Mouse (Mus musculus): ENCODE measurements at regions not wholly inside any gene's neighbourhood (a gene's known extent, or its start where the extent isn't known, plus 50 kb on each side); places are given as distances from the start of the nearest gene placed in this dataset.

GRCm38 (mm10) chr3:66687126-66687525 lies 294.1 kb upstream of the Rsrc1 start:
- no peak overlapping the region for H3K9ac ChIP-seq (ENCODE audit: insufficient read depth, low read depth, low read length, poor library complexity, severe bottlenecking)
- H3K4me1 ChIP-seq (ENCODE audit: control insufficient read depth in 2 of 2, insufficient read depth in 2 of 2, low read length in 2 of 2, poor library complexity in 1 of 2) = no peaks in the 10 kb centered on the region; a peak in 1 of 4 replicates
- in situ Hi-C loops (cut with MboI; ENCODE audit: low sequenced_read_pairs in 2 of 2, unreplicated experiment in 2 of 2) = no loop called here
- TF ChIP-seq HCFC1 (IDR thresholded peaks at IDR 0.05; ENCODE audit: borderline replicate concordance, insufficient read depth, low read length) (no peak), MAFK (IDR thresholded peaks at IDR 0.05; ENCODE audit: insufficient read depth, low read depth, low read length) (peak; percentile 46; the same call in 1 of the 2 replicates), ZC3H11A (IDR thresholded peaks at IDR 0.05; ENCODE audit: borderline replicate concordance, low read depth, low read length) (no peak)
- DNase-seq (ENCODE audit: low read depth, low spot score) = peak; percentile 20
- no peaks in the 10 kb centered on the region for H3K36me3 ChIP-seq (ENCODE audit: control insufficient read depth, insufficient read depth, low read length, poor library complexity, severe bottlenecking)
- no peak overlapping the region for H3K4me3 ChIP-seq (ENCODE audit: insufficient read depth in 1 of 2, low read depth in 1 of 2, low read length in 2 of 2, poor library complexity in 1 of 2, severe bottlenecking in 1 of 2)
- no peak overlapping the region for H3K27ac ChIP-seq (ENCODE audit: insufficient read depth, low read depth, low read length, poor library complexity, severe bottlenecking)
- no peaks in the 10 kb centered on the region for H3K9me3 ChIP-seq (ENCODE audit: control insufficient read depth, insufficient read depth, low read depth, low read length)

- DNase-seq (ENCODE audit: low read depth, low spot score) = no peak
- Histone ChIP-seq H3K4me1 (ENCODE audit: control insufficient read depth in 2 of 2, insufficient read depth in 2 of 2, low read length in 2 of 2, poor library complexity in 1 of 2) (no peaks in the 10 kb centered on the region; a peak in 1 of 4 replicates), H3K9ac (ENCODE audit: insufficient read depth, low read depth, low read length, poor library complexity, severe bottlenecking) (no peak overlapping the region), H3K4me3 (ENCODE audit: insufficient read depth in 1 of 2, low read depth in 1 of 2, low read length in 2 of 2, poor library complexity in 1 of 2, severe bottlenecking in 1 of 2) (no peak overlapping the region), H3K27ac (ENCODE audit: insufficient read depth, low read depth, low read length, poor library complexity, severe bottlenecking) (no peak overlapping the region), H3K9me3 (ENCODE audit: control insufficient read depth, insufficient read depth, low read depth, low read length) (no peaks in the 10 kb centered on the region), H3K36me3 (ENCODE audit: control insufficient read depth, insufficient read depth, low read length, poor library complexity, severe bottlenecking) (no peaks in the 10 kb centered on the region)
- in situ Hi-C loops (cut with MboI; ENCODE audit: low sequenced_read_pairs in 2 of 2, unreplicated experiment in 2 of 2) = no loop called here
- TF ChIP-seq ZNF384 (IDR thresholded peaks at IDR 0.05; ENCODE audit: low read depth, low read length) (no peak), CHD2 (IDR thresholded peaks at IDR 0.05; ENCODE audit: low read depth, low read length) (no peak), ZC3H11A (IDR thresholded peaks at IDR 0.05; ENCODE audit: borderline replicate concordance, low read depth, low read length) (no peak), HCFC1 (IDR thresholded peaks at IDR 0.05; ENCODE audit: borderline replicate concordance, insufficient read depth, low read length) (no peak), MAFK (IDR thresholded peaks at IDR 0.05; ENCODE audit: insufficient read depth, low read depth, low read length) (no peak)
These were observed 290.2 kb upstream of the Rsrc1 start for GRCm38 (mm10) chr3:66690906-66691522.

- no peak overlapping the region for H3K9ac ChIP-seq (ENCODE audit: insufficient read depth, low read depth, low read length, poor library complexity, severe bottlenecking)
- no peaks in the 10 kb centered on the region; a peak in 1 of 4 replicates for H3K4me1 ChIP-seq (ENCODE audit: control insufficient read depth in 2 of 2, insufficient read depth in 2 of 2, low read length in 2 of 2, poor library complexity in 1 of 2)
- DNase-seq (ENCODE audit: low read depth, low spot score) = no peak
- H3K27ac ChIP-seq (ENCODE audit: insufficient read depth, low read depth, low read length, poor library complexity, severe bottlenecking) = no peak overlapping the region
- no peaks in the 10 kb centered on the region for H3K36me3 ChIP-seq (ENCODE audit: control insufficient read depth, insufficient read depth, low read length, poor library complexity, severe bottlenecking)
- in situ Hi-C loops (cut with MboI; ENCODE audit: low sequenced_read_pairs in 2 of 2, unreplicated experiment in 2 of 2) = no loop called here
- TF ChIP-seq HCFC1 (IDR thresholded peaks at IDR 0.05; ENCODE audit: borderline replicate concordance, insufficient read depth, low read length) = no peak
- no peaks in the 10 kb centered on the region for H3K9me3 ChIP-seq (ENCODE audit: control insufficient read depth, insufficient read depth, low read depth, low read length)
- no peak overlapping the region for H3K4me3 ChIP-seq (ENCODE audit: insufficient read depth in 1 of 2, low read depth in 1 of 2, low read length in 2 of 2, poor library complexity in 1 of 2, severe bottlenecking in 1 of 2)
These were observed 286.1 kb upstream of the Rsrc1 start for GRCm38 (mm10) chr3:66695125-66695524.

GRCm38 (mm10) chr3:66695661-66696253 lies 285.4 kb upstream of the Rsrc1 start:
- in situ Hi-C loops (cut with MboI; ENCODE audit: low sequenced_read_pairs in 2 of 2, unreplicated experiment in 2 of 2) = no loop called here
- Histone ChIP-seq H3K36me3 (ENCODE audit: control insufficient read depth, insufficient read depth, low read length, poor library complexity, severe bottlenecking) (no peaks in the 10 kb centered on the region), H3K9ac (ENCODE audit: insufficient read depth, low read depth, low read length, poor library complexity, severe bottlenecking) (no peak overlapping the region), H3K9me3 (ENCODE audit: control insufficient read depth, insufficient read depth, low read depth, low read length) (no peaks in the 10 kb centered on the region), H3K27ac (ENCODE audit: insufficient read depth, low read depth, low read length, poor library complexity, severe bottlenecking) (no peak overlapping the region), H3K4me1 (ENCODE audit: control insufficient read depth in 2 of 2, insufficient read depth in 2 of 2, low read length in 2 of 2, poor library complexity in 1 of 2) (no peaks in the 10 kb centered on the region; a peak in 1 of 4 replicates), H3K4me3 (ENCODE audit: insufficient read depth in 1 of 2, low read depth in 1 of 2, low read length in 2 of 2, poor library complexity in 1 of 2, severe bottlenecking in 1 of 2) (no peak overlapping the region)
- no peak for DNase-seq (ENCODE audit: low read depth, low spot score)
- no peak for TF ChIP-seq CHD2 (IDR thresholded peaks at IDR 0.05; ENCODE audit: low read depth, low read length)
- no peak for TF ChIP-seq HCFC1 (IDR thresholded peaks at IDR 0.05; ENCODE audit: borderline replicate concordance, insufficient read depth, low read length)
- no peak for TF ChIP-seq ZC3H11A (IDR thresholded peaks at IDR 0.05; ENCODE audit: borderline replicate concordance, low read depth, low read length)
- TF ChIP-seq ZNF384 (IDR thresholded peaks at IDR 0.05; ENCODE audit: low read depth, low read length) = no peak
- TF ChIP-seq MAFK (IDR thresholded peaks at IDR 0.05; ENCODE audit: insufficient read depth, low read depth, low read length) = no peak

GRCm38 (mm10) chr3:66698083-66698482 lies 283.1 kb upstream of the Rsrc1 start:
- no peaks in the 10 kb centered on the region for H3K4me1 ChIP-seq (ENCODE audit: control insufficient read depth in 2 of 2, insufficient read depth in 2 of 2, low read length in 2 of 2, poor library complexity in 1 of 2)
- no peak overlapping the region for H3K4me3 ChIP-seq (ENCODE audit: insufficient read depth in 1 of 2, low read depth in 1 of 2, low read length in 2 of 2, poor library complexity in 1 of 2, severe bottlenecking in 1 of 2)
- no peaks in the 10 kb centered on the region for H3K36me3 ChIP-seq (ENCODE audit: control insufficient read depth, insufficient read depth, low read length, poor library complexity, severe bottlenecking)
- no peak for DNase-seq (ENCODE audit: low read depth, low spot score)
- no peak overlapping the region for H3K27ac ChIP-seq (ENCODE audit: insufficient read depth, low read depth, low read length, poor library complexity, severe bottlenecking)
- no peaks in the 10 kb centered on the region for H3K9me3 ChIP-seq (ENCODE audit: control insufficient read depth, insufficient read depth, low read depth, low read length)
- H3K9ac ChIP-seq (ENCODE audit: insufficient read depth, low read depth, low read length, poor library complexity, severe bottlenecking) = no peak overlapping the region
- in situ Hi-C loops (cut with MboI; ENCODE audit: low sequenced_read_pairs in 2 of 2, unreplicated experiment in 2 of 2) = no loop called here
- TF ChIP-seq MAFK (IDR thresholded peaks at IDR 0.05; ENCODE audit: insufficient read depth, low read depth, low read length) (no peak), HCFC1 (IDR thresholded peaks at IDR 0.05; ENCODE audit: borderline replicate concordance, insufficient read depth, low read length) (no peak), ZC3H11A (IDR thresholded peaks at IDR 0.05; ENCODE audit: borderline replicate concordance, low read depth, low read length) (no peak), ZNF384 (IDR thresholded peaks at IDR 0.05; ENCODE audit: low read depth, low read length) (no peak), CHD2 (IDR thresholded peaks at IDR 0.05; ENCODE audit: low read depth, low read length) (no peak)
